Mouse (Mus musculus): ENCODE measurements around the gene Olfr709-ps1. TPM values are rescaled to one million over a fixed set of nuclear protein-coding genes. Genes with fewer than 3 reads are reported as not detected.

The Olfr709-ps1 gene
- polyA plus RNA-seq, 1 experiment from 2014 or later: not detected

DNA sequence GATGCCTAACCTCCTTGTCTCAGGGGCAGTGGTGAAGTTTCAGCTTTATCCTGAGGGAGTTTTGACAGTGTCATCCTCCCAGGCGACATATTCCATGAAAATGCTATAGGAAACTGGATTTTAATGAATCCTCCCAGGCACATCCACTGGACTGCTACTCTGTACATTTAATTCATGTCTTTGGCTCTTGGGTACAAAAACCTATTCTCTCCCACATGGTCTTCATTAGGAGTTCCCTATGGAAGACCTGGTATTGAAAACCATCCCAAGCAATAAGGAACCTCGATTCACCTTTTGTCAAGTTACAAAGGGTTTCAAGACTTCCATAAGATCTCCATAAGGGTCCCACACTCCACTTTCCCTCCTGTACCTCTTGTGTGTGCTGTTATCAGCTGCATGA lies 44.0 kb downstream of the Olfr709-ps1 start, which contains the start of gene Olfr706:
Gene Olfr706 (minus strand): TSS at position 101 of the 400 bp plus-strand sequence.
- no peak for ATAC-seq (ENCODE audit: insufficient read depth)
- no peaks in the 10 kb centered on the region for H3K9me3 ChIP-seq (ENCODE audit: low read depth, low read length)

DNA sequence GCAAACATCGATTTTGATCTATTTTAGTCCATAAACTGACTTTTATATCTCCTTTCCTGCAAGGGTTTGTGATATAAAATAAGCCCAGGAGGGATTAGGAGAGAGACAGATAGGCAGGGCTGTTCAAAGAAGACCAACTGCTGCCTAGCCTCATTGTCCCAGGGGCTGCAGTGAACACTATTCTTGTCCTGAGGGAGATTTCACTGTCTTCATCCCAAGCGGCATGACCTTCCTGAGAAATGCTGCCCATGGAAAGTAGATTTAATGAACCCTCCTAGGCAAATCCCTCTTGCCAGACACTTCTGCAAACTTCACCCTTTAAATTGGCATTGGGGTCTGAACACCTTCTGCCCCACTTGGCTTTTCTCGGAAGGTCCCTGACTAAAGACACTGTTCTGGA lies 55.2 kb downstream of the Olfr709-ps1 start, which contains the start of gene Olfr705:
Gene Olfr705 (minus strand): TSS at position 101 of the 400 bp plus-strand sequence.
- H3K4me1 ChIP-seq (ENCODE audit: insufficient read depth): no peaks in the 10 kb centered on the region
- H3K9ac ChIP-seq: no peak within 1 kb of the TSS
- WGBS: 73% methylated on average over 3 of the region's 3 CpGs
- H3K4me3 ChIP-seq (ENCODE audit: low read depth, low read length): no peak within 1 kb of the TSS
- H3K9me3 ChIP-seq (ENCODE audit: low read depth, low read length): no peaks in the 10 kb centered on the region
- H3K27me3 ChIP-seq (ENCODE audit: insufficient read depth, low read length): no peaks in the 10 kb centered on the region
- TF ChIP-seq CTCF (IDR thresholded peaks at IDR 0.05; ENCODE audit: low read depth): no peak
- DNase-seq (no peak), ATAC-seq (ENCODE audit: insufficient read depth) (no peak)
- H3K36me3 ChIP-seq (ENCODE audit: insufficient read depth): no peaks in the 10 kb centered on the region
- H3K27ac ChIP-seq (ENCODE audit: low read depth): no peak within 1 kb of the TSS
- no peak within 1 kb of the TSS for H3K4me2 ChIP-seq

More for the DNA sequence above, 44.0 kb downstream of the Olfr709-ps1 start, which contains the start of gene Olfr706:
- no peak within 1 kb of the TSS for H3K9ac ChIP-seq
- H3K27me3 ChIP-seq (ENCODE audit: insufficient read depth, low read length): no peaks in the 10 kb centered on the region
- no peak within 1 kb of the TSS for H3K4me3 ChIP-seq (ENCODE audit: low read depth, low read length)
- WGBS: 83% methylated on average over 2 of the region's 2 CpGs
- no peak within 1 kb of the TSS for H3K27ac ChIP-seq (ENCODE audit: low read depth)
- no peak for TF ChIP-seq CTCF (IDR thresholded peaks at IDR 0.05; ENCODE audit: low read depth)
- no peaks in the 10 kb centered on the region for H3K36me3 ChIP-seq (ENCODE audit: insufficient read depth)
- no peaks in the 10 kb centered on the region for H3K4me1 ChIP-seq (ENCODE audit: insufficient read depth)
- no peak for DNase-seq
- H3K4me2 ChIP-seq: no peak within 1 kb of the TSS

Other genes starting within 250 kb of the Olfr709-ps1 start
- gene Olfr694, start 240.4 kb downstream of the Olfr709-ps1 start, polyA plus RNA-seq (2014; fragmentation: Nextera tagmentation; extraction: Ambion mirVana): not detected in 2 replicates
- not detected in 2 replicates for gene Olfr695, start 215.8 kb downstream of the Olfr709-ps1 start, polyA plus RNA-seq (2014; fragmentation: Nextera tagmentation; extraction: Ambion mirVana)
- gene Olfr697, start 189.8 kb downstream of the Olfr709-ps1 start, polyA plus RNA-seq (2014; fragmentation: Nextera tagmentation; extraction: Ambion mirVana): not detected in 2 replicates
- not detected in 2 replicates for gene Olfr698, start 176.8 kb downstream of the Olfr709-ps1 start, polyA plus RNA-seq (2014; fragmentation: Nextera tagmentation; extraction: Ambion mirVana)
- gene Olfr699, start 139.0 kb downstream of the Olfr709-ps1 start, polyA plus RNA-seq (2014; fragmentation: Nextera tagmentation; extraction: Ambion mirVana): not detected in 2 replicates
- not detected in 2 replicates for gene Olfr700, start 123.4 kb downstream of the Olfr709-ps1 start, polyA plus RNA-seq (2014; fragmentation: Nextera tagmentation; extraction: Ambion mirVana)
- gene Olfr701, start 118.1 kb downstream of the Olfr709-ps1 start, polyA plus RNA-seq (2014; fragmentation: Nextera tagmentation; extraction: Ambion mirVana): not detected in 2 replicates
- gene Olfr702, start 98.3 kb downstream of the Olfr709-ps1 start, polyA plus RNA-seq (2014; fragmentation: Nextera tagmentation; extraction: Ambion mirVana): not detected in 2 replicates
- not detected in 2 replicates for gene Olfr703, start 88.9 kb downstream of the Olfr709-ps1 start, polyA plus RNA-seq (2014; fragmentation: Nextera tagmentation; extraction: Ambion mirVana)
- not detected in 2 replicates for gene Olfr704, start 69.0 kb downstream of the Olfr709-ps1 start, polyA plus RNA-seq (2014; fragmentation: Nextera tagmentation; extraction: Ambion mirVana)
- not detected in 2 replicates for gene Olfr705, start 55.3 kb downstream of the Olfr709-ps1 start, polyA plus RNA-seq (2014; fragmentation: Nextera tagmentation; extraction: Ambion mirVana)
- not detected in 2 replicates for gene Olfr706, start 44.1 kb downstream of the Olfr709-ps1 start, polyA plus RNA-seq (2014; fragmentation: Nextera tagmentation; extraction: Ambion mirVana)
- gene Olfr707, start 31.0 kb downstream of the Olfr709-ps1 start, polyA plus RNA-seq (2014; fragmentation: Nextera tagmentation; extraction: Ambion mirVana): not detected in 2 replicates
- gene Olfr1532-ps1, start 24.2 kb downstream of the Olfr709-ps1 start, polyA plus RNA-seq (2014; fragmentation: Nextera tagmentation; extraction: Ambion mirVana): not detected in 2 replicates
- not detected in 2 replicates for gene Olfr710, start 16.1 kb upstream of the Olfr709-ps1 start, polyA plus RNA-seq (2014; fragmentation: Nextera tagmentation; extraction: Ambion mirVana)
- not detected in 2 replicates for gene Olfr6, start 31.7 kb upstream of the Olfr709-ps1 start, polyA plus RNA-seq (2014; fragmentation: Nextera tagmentation; extraction: Ambion mirVana)
- gene Olfr711, start 43.2 kb upstream of the Olfr709-ps1 start, polyA plus RNA-seq (2014; fragmentation: Nextera tagmentation; extraction: Ambion mirVana): not detected in 2 replicates
- not detected in 2 replicates for gene Olfr2, start 73.9 kb upstream of the Olfr709-ps1 start, polyA plus RNA-seq (2014; fragmentation: Nextera tagmentation; extraction: Ambion mirVana)
- not detected in 2 replicates for gene Olfr713, start 99.0 kb upstream of the Olfr709-ps1 start, polyA plus RNA-seq (2014; fragmentation: Nextera tagmentation; extraction: Ambion mirVana)
- gene Olfr714, start 138.8 kb upstream of the Olfr709-ps1 start, polyA plus RNA-seq (2014; fragmentation: Nextera tagmentation; extraction: Ambion mirVana): not detected in 2 replicates
- not detected in 2 replicates for gene Olfr17, start 161.0 kb upstream of the Olfr709-ps1 start, polyA plus RNA-seq (2014; fragmentation: Nextera tagmentation; extraction: Ambion mirVana)
- gene Olfr715b, start 178.2 kb upstream of the Olfr709-ps1 start, polyA plus RNA-seq (2014; fragmentation: Nextera tagmentation; extraction: Ambion mirVana): not detected in 2 replicates
- not detected in 2 replicates for gene Olfr715, start 198.9 kb upstream of the Olfr709-ps1 start, polyA plus RNA-seq (2014; fragmentation: Nextera tagmentation; extraction: Ambion mirVana)
- not detected in 2 replicates for gene Olfr716, start 206.1 kb upstream of the Olfr709-ps1 start, polyA plus RNA-seq (2014; fragmentation: Nextera tagmentation; extraction: Ambion mirVana)
- not detected in 2 replicates for gene Nlrp14, start 234.8 kb upstream of the Olfr709-ps1 start, polyA plus RNA-seq (2014; fragmentation: Nextera tagmentation; extraction: Ambion mirVana)

Data from lung, embryonic 14.5 days (tissue).